21 mouse cellular contexts compared by ENCODE assay signal in the genomic region with DNA sequence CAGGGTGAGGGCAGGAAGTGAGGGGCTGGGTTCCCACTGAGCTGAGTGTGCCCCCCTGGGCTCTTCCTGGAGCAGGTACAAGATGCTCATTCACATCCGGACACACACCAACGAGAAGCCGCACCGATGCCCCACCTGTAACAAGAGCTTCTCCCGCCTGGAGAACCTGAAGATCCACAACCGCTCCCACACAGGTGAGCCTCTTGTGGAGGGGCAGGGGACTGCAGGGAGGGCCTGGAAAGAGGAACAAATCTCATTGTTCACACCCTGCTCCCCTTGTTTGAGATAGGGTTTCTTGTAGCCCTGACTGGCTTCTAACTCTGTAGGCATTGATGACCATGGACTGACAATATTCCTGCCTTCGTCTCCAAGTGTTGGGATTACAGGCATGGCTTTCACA. TPM values are rescaled to one million over a fixed set of nuclear protein-coding genes. Genes with fewer than 3 reads are reported as not detected.
DNase-seq lines count a peak whose midpoint lies in the region; ATAC-seq and TF ChIP-seq lines count a peak whose summit lies in the region.
"Had no signal": no experiment of that assay in that cellular context is flagged by ENCODE, and none has a peak within 500 bp of the region (broad histone marks: within the 10 kb centered on the region; RNA-seq: fewer than 3 reads in every experiment).

No protein-coding gene starts in this region.

- DNase-seq in heart, postnatal 0 days (ENCODE audit: low spot score), result no peak
- DNase-seq in heart, adult 8-10 months (ENCODE audit: low spot score), result no peak
- no peak for DNase-seq in liver, embryonic 14.5 days (ENCODE audit: low read depth in 3 of 3, low spot score in 3 of 3)
- no peak for DNase-seq in liver
- DNase-seq in limb, embryonic 10.5 days (ENCODE audit: low spot score), result peak; percentile 32
- no peak for DNase-seq in adrenal gland, adult (ENCODE audit: inconsistent age in 2 of 2, low spot score in 1 of 2)
- DNase-seq: adrenal gland, postnatal 25 days; cerebellum, adult 11-12 months; cerebellum, postnatal 14 days; embryo, embryonic 11 days; heart, postnatal 4 days; kidney, adult 8-10 months; lung, adult 18-20 months; right cerebral cortex, adult 18-20 months; thymus, postnatal 14 days had no signal

- peaks cover 72% of the 10 kb centered on the region for H3K36me3 ChIP-seq in heart, postnatal 0 days (replicated peaks; ENCODE audit: control insufficient read depth, insufficient read depth, low read length)
- no peaks in the 10 kb centered on the region; the same call in none of the 2 replicates for H3K36me3 ChIP-seq in liver, embryonic 14.5 days (replicated peaks; ENCODE audit: control insufficient read depth, insufficient read depth, low read depth)
- peaks cover 16% of the 10 kb centered on the region for H3K36me3 ChIP-seq in ES-Bruce4 (ENCODE audit: control insufficient read depth, insufficient read depth, low read length, poor library complexity, severe bottlenecking)
- H3K36me3 ChIP-seq in limb, embryonic 10.5 days, result peaks cover 84% of the 10 kb centered on the region

- no peak overlapping the region for H3K9ac ChIP-seq in heart, postnatal 0 days (replicated peaks; ENCODE audit: low read depth, low read length)
- no peak overlapping the region for H3K9ac ChIP-seq in liver, embryonic 14.5 days (replicated peaks)
- no peak overlapping the region for H3K9ac ChIP-seq in ES-Bruce4 (ENCODE audit: low read depth, poor library complexity, severe bottlenecking)
- H3K9ac ChIP-seq: midbrain, embryonic 12.5 days; neural tube, embryonic 12.5 days had no signal

- TF ChIP-seq CTCF in heart, postnatal 0 days (IDR thresholded peaks at IDR 0.05; ENCODE audit: low read depth), result 0 out of 2 replicates have a peak, but pooled peaks have one; percentile 0
- TF ChIP-seq CTCF in liver, embryonic 14.5 days (IDR thresholded peaks at IDR 0.05; ENCODE audit: low read depth), result peak; percentile 30; the same call in 1 of the 2 replicates
- peak; percentile 9 for TF ChIP-seq CTCF in ES-Bruce4 (IDR thresholded peaks at IDR 0.05; ENCODE audit: low read depth, low read length)

- no peak for TF ChIP-seq POLR2A in ES-Bruce4 (IDR thresholded peaks at IDR 0.05; ENCODE audit: insufficient read depth, low read length)

- peaks cover 11% of the 10 kb centered on the region for H3K4me1 ChIP-seq in heart, postnatal 0 days (ENCODE audit: control insufficient read depth, insufficient read depth)
- peaks cover 0 to 7% of the 10 kb centered on the region in 2 experiments; a peak in 2 of 4 replicates for H3K4me1 ChIP-seq in liver, embryonic 14.5 days (replicated peaks; ENCODE audit: control insufficient read depth in 2 of 2, insufficient read depth in 2 of 2, low read length in 1 of 2)
- no peaks in the 10 kb centered on the region for H3K4me1 ChIP-seq in ES-Bruce4 (ENCODE audit: control insufficient read depth, insufficient read depth, low read length)
- H3K4me1 ChIP-seq in limb, embryonic 10.5 days, result peaks cover 21% of the 10 kb centered on the region

- WGBS in heart, postnatal 0 days, result 88% methylated on average over 7 of the region's 7 CpGs
- WGBS in liver, embryonic 14.5 days (ENCODE audit: insufficient replicate concordance), result 91% methylated on average over 7 of the region's 7 CpGs
- 95% methylated on average over 7 of the region's 7 CpGs for WGBS in limb, embryonic 10.5 days

- no peak for ATAC-seq in heart, postnatal 0 days (ENCODE audit: insufficient read depth, low read depth)
- ATAC-seq in liver, embryonic 14.5 days (ENCODE audit: insufficient read depth), result no peak
- ATAC-seq: activated CD4-positive, CD25-positive, alpha-beta regulatory T cell, adult 4 months; forebrain, embryonic 16.5 days had no signal

- no peak overlapping the region for H3K4me3 ChIP-seq in heart, postnatal 0 days (ENCODE audit: low read depth, low read length)
- no peak overlapping the region for H3K4me3 ChIP-seq in liver, embryonic 14.5 days (ENCODE audit: insufficient read depth in 1 of 2, low read depth in 2 of 2, low read length in 2 of 2)
- no peak overlapping the region for H3K4me3 ChIP-seq in ES-Bruce4 (ENCODE audit: low read depth, low read length)
- no peak overlapping the region for H3K4me3 ChIP-seq in limb, embryonic 10.5 days
- H3K4me3 ChIP-seq: midbrain, embryonic 12.5 days; neural tube, embryonic 12.5 days had no signal

- H3K27me3 ChIP-seq in heart, postnatal 0 days (ENCODE audit: control insufficient read depth, insufficient read depth, low read length), result no peaks in the 10 kb centered on the region
- H3K27me3 ChIP-seq in liver, embryonic 14.5 days (ENCODE audit: control insufficient read depth, insufficient read depth, low read length), result no peaks in the 10 kb centered on the region
- no peaks in the 10 kb centered on the region for H3K27me3 ChIP-seq in ES-Bruce4 (ENCODE audit: control insufficient read depth, insufficient read depth, low read length, poor library complexity, severe bottlenecking)
- no peaks in the 10 kb centered on the region for H3K27me3 ChIP-seq in limb, embryonic 10.5 days (ENCODE audit: low read depth, poor library complexity, severe bottlenecking)
- H3K27me3 ChIP-seq: midbrain, embryonic 12.5 days; neural tube, embryonic 12.5 days had no signal

- H3K4me2 ChIP-seq in heart, postnatal 0 days (ENCODE audit: low read depth, low read length), result no peak overlapping the region
- no peak overlapping the region for H3K4me2 ChIP-seq in liver, embryonic 14.5 days (ENCODE audit: low read depth)
- H3K4me2 ChIP-seq: midbrain, embryonic 12.5 days; neural tube, embryonic 12.5 days had no signal

- no peak overlapping the region for H3K27ac ChIP-seq in heart, postnatal 0 days (ENCODE audit: low read depth)
- H3K27ac ChIP-seq in liver, embryonic 14.5 days, result no peak overlapping the region
- H3K27ac ChIP-seq in ES-Bruce4 (ENCODE audit: insufficient read depth, low read length), result no peak overlapping the region
- no peak overlapping the region for H3K27ac ChIP-seq in limb, embryonic 10.5 days
- H3K27ac ChIP-seq: macrophage; midbrain, embryonic 12.5 days; neural tube, embryonic 12.5 days had no signal

- TF ChIP-seq EP300 in heart, postnatal 0 days (IDR thresholded peaks at IDR 0.05; ENCODE audit: low read depth), result no peak
- no peak for TF ChIP-seq EP300 in liver, embryonic 14.5 days (IDR thresholded peaks at IDR 0.05; ENCODE audit: low read depth)
- no peak for TF ChIP-seq EP300 in ES-Bruce4 (IDR thresholded peaks at IDR 0.05; ENCODE audit: insufficient read depth, low read depth, low read length)

- H3K9me3 ChIP-seq in heart, postnatal 0 days (replicated peaks; ENCODE audit: control insufficient read depth, low read length), result no peaks in the 10 kb centered on the region
- H3K9me3 ChIP-seq in liver, embryonic 14.5 days (ENCODE audit: control insufficient read depth, low read length), result no peaks in the 10 kb centered on the region
- no peaks in the 10 kb centered on the region for H3K9me3 ChIP-seq in ES-Bruce4 (replicated peaks; ENCODE audit: control insufficient read depth, insufficient read depth, low read length, poor library complexity, severe bottlenecking)
- H3K9me3 ChIP-seq in limb, embryonic 10.5 days (replicated peaks), result no peaks in the 10 kb centered on the region
- H3K9me3 ChIP-seq: midbrain, embryonic 12.5 days; neural tube, embryonic 12.5 days had no signal

RNA-seq across cellular contexts. Expression of gene Pam16, which starts 13.1 kb away (rescaled TPM):
- total RNA-seq in heart, postnatal 0 days (2014; rRNA removed; ENCODE audit: low replicate concordance), result 23.9 and 74.9 TPM in 2 replicates
- polyA plus RNA-seq in heart, postnatal 0 days (2015; fragmentation: Nextera tagmentation; extraction: Ambion mirVana), result 172 and 184 TPM in 2 replicates
- 100 to 1,000 TPM; 145 to 188 (median 160) TPM for total RNA-seq in heart, adult 8-10 months (2022)
- 24.1 and 41.3 TPM in 2 replicates for polyA plus RNA-seq in liver, embryonic 14.5 days (2012; rRNA removed)
- 64.4 and 68.0 TPM in 2 replicates for polyA plus RNA-seq in liver, embryonic 14.5 days (2014; fragmentation: Nextera tagmentation; extraction: Ambion mirVana)
- 34.8 and 39.5 TPM in 2 replicates for polyA plus RNA-seq in ES-Bruce4 (2011; ENCODE audit: insufficient read depth, insufficient read length, low read depth, missing spikeins)
- 108 and 113 TPM in 2 replicates for polyA plus RNA-seq in limb, embryonic 10.5 days (2016; fragmentation: Nextera tagmentation; extraction: Ambion mirVana)

RNA-seq across cellular contexts. Expression of gene Glis2, which starts 17.2 kb away (rescaled TPM):
- total RNA-seq in heart, postnatal 0 days (2014; rRNA removed; ENCODE audit: low replicate concordance), result 25.3 and 25.4 TPM in 2 replicates
- polyA plus RNA-seq in heart, postnatal 0 days (2015; fragmentation: Nextera tagmentation; extraction: Ambion mirVana), result 11.2 and 11.8 TPM in 2 replicates
- total RNA-seq in heart, adult 8-10 months (2022), result 10 to 100 TPM in 2 of 4 experiments, 1 to 10 TPM in 2; 7.3 to 13.5 (median 9.5) TPM
- 2.8 and 3.4 TPM in 2 replicates for polyA plus RNA-seq in liver, embryonic 14.5 days (2012; rRNA removed)
- polyA plus RNA-seq in liver, embryonic 14.5 days (2014; fragmentation: Nextera tagmentation; extraction: Ambion mirVana), result 1.7 and 2.7 TPM in 2 replicates
- 31.2 and 34.8 TPM in 2 replicates for polyA plus RNA-seq in ES-Bruce4 (2011; ENCODE audit: insufficient read depth, insufficient read length, low read depth, missing spikeins)
- 27.0 and 30.7 TPM in 2 replicates for polyA plus RNA-seq in limb, embryonic 10.5 days (2016; fragmentation: Nextera tagmentation; extraction: Ambion mirVana)

RNA-seq across cellular contexts. Expression of gene Vasn, which starts 28.1 kb away (rescaled TPM):
- 38.7 and 64.8 TPM in 2 replicates for total RNA-seq in heart, postnatal 0 days (2014; rRNA removed; ENCODE audit: low replicate concordance)
- 8.1 and 9.3 TPM in 2 replicates for polyA plus RNA-seq in heart, postnatal 0 days (2015; fragmentation: Nextera tagmentation; extraction: Ambion mirVana)
- total RNA-seq in heart, adult 8-10 months (2022), result 1 to 10 TPM; 6.9 to 9.3 (median 8.1) TPM
- polyA plus RNA-seq in liver, embryonic 14.5 days (2012; rRNA removed), result 2.5 and 2.9 TPM in 2 replicates
- 1.2 TPM in 2 replicates for polyA plus RNA-seq in liver, embryonic 14.5 days (2014; fragmentation: Nextera tagmentation; extraction: Ambion mirVana)
- polyA plus RNA-seq in ES-Bruce4 (2011; ENCODE audit: insufficient read depth, insufficient read length, low read depth, missing spikeins), result 6.2 and 7.9 TPM in 2 replicates
- polyA plus RNA-seq in limb, embryonic 10.5 days (2016; fragmentation: Nextera tagmentation; extraction: Ambion mirVana), result 22.5 and 28.3 TPM in 2 replicates

RNA-seq across cellular contexts. Expression of gene Dnaja3, which starts 28.1 kb away (rescaled TPM):
- total RNA-seq in heart, postnatal 0 days (2014; rRNA removed; ENCODE audit: low replicate concordance), result 99.6 and 102 TPM in 2 replicates
- polyA plus RNA-seq in heart, postnatal 0 days (2015; fragmentation: Nextera tagmentation; extraction: Ambion mirVana), result 99.5 and 103 TPM in 2 replicates
- total RNA-seq in heart, adult 8-10 months (2022), result 100 to 1,000 TPM; 146 to 154 (median 153) TPM
- 13.6 and 18.8 TPM in 2 replicates for polyA plus RNA-seq in liver, embryonic 14.5 days (2012; rRNA removed)
- 34.1 and 37.3 TPM in 2 replicates for polyA plus RNA-seq in liver, embryonic 14.5 days (2014; fragmentation: Nextera tagmentation; extraction: Ambion mirVana)
- 55.8 and 55.9 TPM in 2 replicates for polyA plus RNA-seq in ES-Bruce4 (2011; ENCODE audit: insufficient read depth, insufficient read length, low read depth, missing spikeins)
- 64.1 and 70.2 TPM in 2 replicates for polyA plus RNA-seq in limb, embryonic 10.5 days (2016; fragmentation: Nextera tagmentation; extraction: Ambion mirVana)

RNA-seq across cellular contexts. Expression of gene Tfap4, which starts 52.0 kb away (rescaled TPM):
- total RNA-seq in heart, postnatal 0 days (2014; rRNA removed; ENCODE audit: low replicate concordance), result 2.6 and 6.3 TPM in 2 replicates
- polyA plus RNA-seq in heart, postnatal 0 days (2015; fragmentation: Nextera tagmentation; extraction: Ambion mirVana), result 2.9 and 3.4 TPM in 2 replicates
- total RNA-seq in heart, adult 8-10 months (2022), result 1 to 10 TPM; 2.8 to 6.2 (median 3.6) TPM
- polyA plus RNA-seq in liver, embryonic 14.5 days (2012; rRNA removed), result 5.4 and 6.9 TPM in 2 replicates
- 4.6 and 4.8 TPM in 2 replicates for polyA plus RNA-seq in liver, embryonic 14.5 days (2014; fragmentation: Nextera tagmentation; extraction: Ambion mirVana)
- polyA plus RNA-seq in ES-Bruce4 (2011; ENCODE audit: insufficient read depth, insufficient read length, low read depth, missing spikeins), result 19.3 and 21.2 TPM in 2 replicates
- 41.4 and 48.5 TPM in 2 replicates for polyA plus RNA-seq in limb, embryonic 10.5 days (2016; fragmentation: Nextera tagmentation; extraction: Ambion mirVana)
